Mouse (Mus musculus): ENCODE measurements around the gene Armc10. TPM values are rescaled to one million over a fixed set of nuclear protein-coding genes. Genes with fewer than 3 reads are reported as not detected.
"Not testable (repeated sequence)": the region's sequence is repeated elsewhere in the genome, so short reads cannot be mapped to it uniquely, and the experiment has no call there.

The Armc10 gene
- total RNA-seq, 2 experiments from 2014 or later = 34.9 to 51.5 TPM

DNA sequence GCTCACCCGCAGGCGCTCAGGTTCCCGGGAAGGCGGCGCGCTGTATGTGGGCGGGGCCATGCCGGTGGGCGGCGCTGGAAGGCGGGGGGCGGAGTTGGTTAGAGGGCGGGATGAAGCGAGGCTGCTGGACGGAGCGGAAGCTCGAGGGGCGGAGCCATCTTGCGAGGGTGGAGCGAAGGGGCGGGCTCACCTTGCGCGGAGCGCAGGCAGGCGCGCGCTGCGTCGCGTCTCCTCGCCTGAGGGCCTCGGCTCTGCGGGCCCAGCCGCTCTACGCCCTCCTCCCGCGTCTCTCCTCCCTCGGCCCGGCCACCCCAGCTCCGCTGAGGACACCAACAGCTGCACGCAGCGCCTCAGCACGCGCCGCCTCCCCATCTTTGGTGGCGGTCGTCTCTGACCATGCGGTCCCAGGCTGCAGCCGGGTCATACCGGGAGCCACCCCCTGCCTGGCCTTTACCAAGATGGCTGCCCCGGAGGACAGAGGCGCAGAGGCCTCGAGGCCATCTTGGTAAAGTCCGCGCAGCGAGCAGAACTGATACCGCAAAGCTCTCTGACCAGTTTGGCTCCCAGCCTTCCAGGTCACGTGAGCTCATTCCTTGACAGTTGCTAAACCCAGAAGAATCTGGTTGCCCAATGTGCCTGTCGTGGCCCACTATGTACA is 55.9 kb downstream of the Armc10 start, which contains the start of gene Napepld:
TSS of gene Napepld (minus strand) at position 46 of the 658 bp plus-strand sequence.
- ATAC-seq (replicated peaks; ENCODE audit: poor library complexity, severe bottlenecking) = peak; percentile 86

DNA sequence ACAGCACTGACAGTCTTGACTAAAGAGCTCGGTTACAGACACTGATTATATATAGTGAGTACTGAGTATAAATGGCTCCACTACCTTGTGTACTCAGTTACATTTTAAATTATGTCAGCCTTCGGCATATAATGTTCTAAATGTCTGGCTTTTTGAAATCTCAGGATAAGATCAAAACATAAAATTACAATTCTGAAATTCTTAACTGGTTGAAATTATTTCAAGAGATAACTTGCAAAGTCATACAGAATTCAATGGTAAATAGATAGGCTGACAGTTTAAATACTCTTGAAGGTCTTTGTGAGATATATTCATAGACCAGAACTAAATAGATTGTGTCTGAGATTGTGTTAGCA is 56.4 kb downstream of the Armc10 start:
- no peak for ATAC-seq (replicated peaks; ENCODE audit: poor library complexity, severe bottlenecking)

GRCm38 (mm10) chr5:21702873-21703475 is 57.4 kb downstream of the Armc10 start:
- no peak for ATAC-seq (replicated peaks; ENCODE audit: poor library complexity, severe bottlenecking)

GRCm38 (mm10) chr5:21703708-21704107 is 58.1 kb downstream of the Armc10 start:
- no peak for ATAC-seq (replicated peaks; ENCODE audit: poor library complexity, severe bottlenecking)

DNA sequence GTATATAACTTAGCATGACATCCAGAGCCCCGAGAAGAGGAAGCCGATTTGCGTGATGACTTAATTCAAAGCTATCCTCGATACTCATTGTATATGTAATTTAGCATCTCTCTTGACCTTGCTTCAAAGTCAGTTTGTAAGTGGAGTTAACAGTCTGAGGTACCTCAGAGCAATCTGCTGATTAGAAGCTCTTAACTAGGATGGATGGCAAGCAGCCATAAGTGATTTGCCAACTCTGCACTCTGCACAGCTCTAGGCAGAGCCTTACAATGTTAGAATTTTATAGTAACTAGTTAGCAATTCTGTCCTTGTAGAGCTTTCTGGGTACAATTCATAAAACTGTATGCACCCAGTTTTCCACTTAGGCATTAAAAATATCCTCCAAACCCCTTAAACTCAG is 60.9 kb downstream of the Armc10 start:
- no peak for ATAC-seq (replicated peaks; ENCODE audit: poor library complexity, severe bottlenecking)

- ATAC-seq (replicated peaks; ENCODE audit: poor library complexity, severe bottlenecking) = not testable (repeated sequence)
Observed at GRCm38 (mm10) chr5:21708011-21708410, 62.4 kb downstream of the Armc10 start.

Other genes starting within 250 kb of the Armc10 start
- gene Ccdc146, start 221.1 kb upstream of the Armc10 start, total RNA-seq (2014; fragmentation: Nextera tagmentation) = not detected in 2 replicates
- 0.43 and 5.2 TPM in 2 replicates for gene Ccdc146, start 221.1 kb upstream of the Armc10 start, total RNA-seq (2017)
- 6.7 and 10.9 TPM in 2 replicates for gene Fam185a, start 220.9 kb upstream of the Armc10 start, total RNA-seq (2014; fragmentation: Nextera tagmentation)
- 7.4 and 13.1 TPM in 2 replicates for gene Fam185a, start 220.9 kb upstream of the Armc10 start, total RNA-seq (2017)
- gene Lrrc17, start 102.3 kb upstream of the Armc10 start, total RNA-seq (2014; fragmentation: Nextera tagmentation) = not detected in 2 replicates
- gene Lrrc17, start 102.3 kb upstream of the Armc10 start, total RNA-seq (2017) = not detected in 2 replicates
- not detected in 2 replicates for gene Fbxl13, start 179 bp upstream of the Armc10 start, total RNA-seq (2014; fragmentation: Nextera tagmentation)
- gene Fbxl13, start 179 bp upstream of the Armc10 start, total RNA-seq (2017) = 0.43 TPM in 1 of 2 replicates, not detected in the other
- 5.7 and 7.2 TPM in 2 replicates for gene Napepld, start 55.6 kb downstream of the Armc10 start, total RNA-seq (2014; fragmentation: Nextera tagmentation)
- gene Napepld, start 55.6 kb downstream of the Armc10 start, total RNA-seq (2017) = 2.8 and 4.1 TPM in 2 replicates
- gene Pmpcb, start 91.3 kb downstream of the Armc10 start, total RNA-seq (2014; fragmentation: Nextera tagmentation) = 45.9 and 67.3 TPM in 2 replicates
- gene Pmpcb, start 91.3 kb downstream of the Armc10 start, total RNA-seq (2017) = 97.9 and 124 TPM in 2 replicates
- gene Dnajc2, start 139.4 kb downstream of the Armc10 start, total RNA-seq (2014; fragmentation: Nextera tagmentation) = 92.1 and 94.1 TPM in 2 replicates
- 190 and 213 TPM in 2 replicates for gene Dnajc2, start 139.4 kb downstream of the Armc10 start, total RNA-seq (2017)
- 77.9 and 98.3 TPM in 2 replicates for gene Psmc2, start 139.5 kb downstream of the Armc10 start, total RNA-seq (2014; fragmentation: Nextera tagmentation)
- gene Psmc2, start 139.5 kb downstream of the Armc10 start, total RNA-seq (2017) = 94.9 and 108 TPM in 2 replicates
- gene Slc26a5, start 219.8 kb downstream of the Armc10 start, total RNA-seq (2014; fragmentation: Nextera tagmentation) = not detected in 2 replicates
- not detected in 2 replicates for gene Slc26a5, start 219.8 kb downstream of the Armc10 start, total RNA-seq (2017)

All from granulocyte monocyte progenitor cell, adult 5-6 weeks (primary cell).